Mouse (Mus musculus): ENCODE results near the gene Shank3. TPM values are rescaled to one million over a fixed set of nuclear protein-coding genes. Genes with fewer than 3 reads are reported as not detected.

The Shank3 gene
- polyA plus RNA-seq, 1 experiment, result 5.6 TPM

DNA sequence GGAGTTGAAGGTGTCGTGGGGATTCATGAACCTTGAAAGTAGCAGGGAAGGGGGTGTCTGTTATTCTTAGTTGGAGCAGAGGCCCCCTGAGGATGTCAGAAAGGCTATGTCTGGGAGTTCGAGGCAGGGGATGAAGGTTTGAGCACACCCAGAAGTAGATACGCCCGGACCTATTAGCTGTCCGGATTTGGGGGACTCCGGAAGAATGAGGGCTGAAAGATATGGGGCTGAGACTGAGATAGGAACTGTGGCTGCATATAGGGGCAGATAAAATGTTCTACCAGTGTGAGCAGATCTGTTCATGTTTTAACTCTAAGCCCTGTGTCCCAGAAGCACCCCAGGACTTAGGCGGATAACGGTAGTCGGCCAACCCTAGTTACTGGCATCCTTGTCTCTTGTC is 5.4 kb downstream of the Shank3 start:
- no peaks in the 10 kb centered on the region for H3K9me3 ChIP-seq (replicated peaks; ENCODE audit: control insufficient read depth, insufficient read depth, low read length, poor library complexity, severe bottlenecking)
- TF ChIP-seq EP300 (IDR thresholded peaks at IDR 0.05; ENCODE audit: insufficient read depth, low read depth, low read length), result no peak
- no peak for TF ChIP-seq CTCF (IDR thresholded peaks at IDR 0.05; ENCODE audit: low read depth, low read length)

GRCm38 (mm10) chr15:89507751-89508150 is 8.3 kb downstream of the Shank3 start:
- H3K36me3 ChIP-seq (ENCODE audit: control insufficient read depth, insufficient read depth, low read length, poor library complexity, severe bottlenecking), result no peaks in the 10 kb centered on the region
- H3K4me1 ChIP-seq (ENCODE audit: control insufficient read depth, insufficient read depth, low read length), result no peaks in the 10 kb centered on the region
- no peaks in the 10 kb centered on the region for H3K9me3 ChIP-seq (replicated peaks; ENCODE audit: control insufficient read depth, insufficient read depth, low read length, poor library complexity, severe bottlenecking)
- H3K27ac ChIP-seq (ENCODE audit: insufficient read depth, low read length), result no peak overlapping the region
- H3K4me3 ChIP-seq (ENCODE audit: low read depth, low read length), result no peak overlapping the region
- H3K9ac ChIP-seq (ENCODE audit: low read depth, poor library complexity, severe bottlenecking), result no peak overlapping the region
- TF ChIP-seq POLR2A (IDR thresholded peaks at IDR 0.05; ENCODE audit: insufficient read depth, low read length) (no peak), CTCF (IDR thresholded peaks at IDR 0.05; ENCODE audit: low read depth, low read length) (no peak), EP300 (IDR thresholded peaks at IDR 0.05; ENCODE audit: insufficient read depth, low read depth, low read length) (no peak)
- no peaks in the 10 kb centered on the region for H3K27me3 ChIP-seq (ENCODE audit: control insufficient read depth, insufficient read depth, low read length, poor library complexity, severe bottlenecking)

More for the DNA sequence above, 5.4 kb downstream of the Shank3 start:
- no peaks in the 10 kb centered on the region for H3K36me3 ChIP-seq (ENCODE audit: control insufficient read depth, insufficient read depth, low read length, poor library complexity, severe bottlenecking)
- H3K4me1 ChIP-seq (ENCODE audit: control insufficient read depth, insufficient read depth, low read length), result no peaks in the 10 kb centered on the region
- H3K27me3 ChIP-seq (ENCODE audit: control insufficient read depth, insufficient read depth, low read length, poor library complexity, severe bottlenecking), result no peaks in the 10 kb centered on the region
- H3K27ac ChIP-seq (ENCODE audit: insufficient read depth, low read length), result no peak overlapping the region
- no peak overlapping the region for H3K4me3 ChIP-seq (ENCODE audit: low read depth, low read length)
- H3K9ac ChIP-seq (ENCODE audit: low read depth, poor library complexity, severe bottlenecking), result no peak overlapping the region

- no peak overlapping the region for H3K27ac ChIP-seq (ENCODE audit: insufficient read depth, low read length)
- TF ChIP-seq POLR2A (IDR thresholded peaks at IDR 0.05; ENCODE audit: insufficient read depth, low read length) (no peak), EP300 (IDR thresholded peaks at IDR 0.05; ENCODE audit: insufficient read depth, low read depth, low read length) (no peak), CTCF (IDR thresholded peaks at IDR 0.05; ENCODE audit: low read depth, low read length) (no peak)
- no peak overlapping the region for H3K4me3 ChIP-seq (ENCODE audit: low read depth, low read length)
- H3K9me3 ChIP-seq (replicated peaks; ENCODE audit: control insufficient read depth, insufficient read depth, low read length, poor library complexity, severe bottlenecking), result no peaks in the 10 kb centered on the region
- H3K9ac ChIP-seq (ENCODE audit: low read depth, poor library complexity, severe bottlenecking), result no peak overlapping the region
- no peaks in the 10 kb centered on the region for H3K4me1 ChIP-seq (ENCODE audit: control insufficient read depth, insufficient read depth, low read length)
- no peaks in the 10 kb centered on the region for H3K27me3 ChIP-seq (ENCODE audit: control insufficient read depth, insufficient read depth, low read length, poor library complexity, severe bottlenecking)
- H3K36me3 ChIP-seq (ENCODE audit: control insufficient read depth, insufficient read depth, low read length, poor library complexity, severe bottlenecking), result no peaks in the 10 kb centered on the region
Observed at GRCm38 (mm10) chr15:89512679-89513078, 13.3 kb downstream of the Shank3 start.

DNA sequence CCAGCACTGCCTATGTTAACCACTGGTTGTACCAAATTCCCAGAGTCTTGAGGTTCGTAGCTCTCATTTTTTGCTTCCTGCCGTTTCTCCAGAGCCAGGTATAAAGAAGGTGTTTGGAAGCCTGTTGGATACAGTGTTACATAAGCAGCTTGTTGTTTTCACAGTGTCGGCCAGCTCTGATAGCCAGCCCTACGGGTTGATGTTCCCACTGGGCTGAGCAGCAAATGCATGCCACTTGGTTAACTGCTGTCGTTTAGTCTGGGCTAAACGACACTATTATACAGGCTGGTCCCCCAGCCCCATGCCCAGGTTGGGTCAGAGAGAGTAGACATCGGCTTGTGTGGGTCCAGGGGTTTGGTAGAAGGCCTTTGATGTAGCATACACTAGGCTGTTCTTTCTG is 22.5 kb downstream of the Shank3 start:
- H3K27me3 ChIP-seq (ENCODE audit: control insufficient read depth, insufficient read depth, low read length, poor library complexity, severe bottlenecking), result peaks cover 10% of the 10 kb centered on the region
- H3K9ac ChIP-seq (ENCODE audit: low read depth, poor library complexity, severe bottlenecking), result no peak overlapping the region
- H3K27ac ChIP-seq (ENCODE audit: insufficient read depth, low read length), result no peak overlapping the region
- H3K4me1 ChIP-seq (ENCODE audit: control insufficient read depth, insufficient read depth, low read length), result no peaks in the 10 kb centered on the region
- H3K9me3 ChIP-seq (replicated peaks; ENCODE audit: control insufficient read depth, insufficient read depth, low read length, poor library complexity, severe bottlenecking), result no peaks in the 10 kb centered on the region
- no peak overlapping the region for H3K4me3 ChIP-seq (ENCODE audit: low read depth, low read length)
- no peaks in the 10 kb centered on the region for H3K36me3 ChIP-seq (ENCODE audit: control insufficient read depth, insufficient read depth, low read length, poor library complexity, severe bottlenecking)
- TF ChIP-seq POLR2A (IDR thresholded peaks at IDR 0.05; ENCODE audit: insufficient read depth, low read length), result no peak
- no peak for TF ChIP-seq CTCF (IDR thresholded peaks at IDR 0.05; ENCODE audit: low read depth, low read length)
- no peak for TF ChIP-seq EP300 (IDR thresholded peaks at IDR 0.05; ENCODE audit: insufficient read depth, low read depth, low read length)

- peaks cover 10% of the 10 kb centered on the region for H3K27me3 ChIP-seq (ENCODE audit: control insufficient read depth, insufficient read depth, low read length, poor library complexity, severe bottlenecking)
- no peak for TF ChIP-seq EP300 (IDR thresholded peaks at IDR 0.05; ENCODE audit: insufficient read depth, low read depth, low read length)
- no peak for TF ChIP-seq CTCF (IDR thresholded peaks at IDR 0.05; ENCODE audit: low read depth, low read length)
- no peak for TF ChIP-seq POLR2A (IDR thresholded peaks at IDR 0.05; ENCODE audit: insufficient read depth, low read length)
- no peak overlapping the region for H3K4me3 ChIP-seq (ENCODE audit: low read depth, low read length)
- H3K9ac ChIP-seq (ENCODE audit: low read depth, poor library complexity, severe bottlenecking), result no peak overlapping the region
- no peaks in the 10 kb centered on the region for H3K36me3 ChIP-seq (ENCODE audit: control insufficient read depth, insufficient read depth, low read length, poor library complexity, severe bottlenecking)
- H3K4me1 ChIP-seq (ENCODE audit: control insufficient read depth, insufficient read depth, low read length), result no peaks in the 10 kb centered on the region
- no peaks in the 10 kb centered on the region for H3K9me3 ChIP-seq (replicated peaks; ENCODE audit: control insufficient read depth, insufficient read depth, low read length, poor library complexity, severe bottlenecking)
- no peak overlapping the region for H3K27ac ChIP-seq (ENCODE audit: insufficient read depth, low read length)
Observed at GRCm38 (mm10) chr15:89522566-89523282, 23.3 kb downstream of the Shank3 start.

GRCm38 (mm10) chr15:89523283-89523832 is 23.9 kb downstream of the Shank3 start:
- H3K4me1 ChIP-seq (ENCODE audit: control insufficient read depth, insufficient read depth, low read length), result no peaks in the 10 kb centered on the region
- no peaks in the 10 kb centered on the region for H3K9me3 ChIP-seq (replicated peaks; ENCODE audit: control insufficient read depth, insufficient read depth, low read length, poor library complexity, severe bottlenecking)
- H3K27me3 ChIP-seq (ENCODE audit: control insufficient read depth, insufficient read depth, low read length, poor library complexity, severe bottlenecking), result peaks cover 10% of the 10 kb centered on the region

More at GRCm38 (mm10) chr15:89523283-89523832, 23.9 kb downstream of the Shank3 start:
- TF ChIP-seq CTCF (IDR thresholded peaks at IDR 0.05; ENCODE audit: low read depth, low read length) (no peak), POLR2A (IDR thresholded peaks at IDR 0.05; ENCODE audit: insufficient read depth, low read length) (no peak)
- peak overlapping the region; percentile 87 for H3K9ac ChIP-seq (ENCODE audit: low read depth, poor library complexity, severe bottlenecking)
- peak overlapping the region; percentile 26 for H3K4me3 ChIP-seq (ENCODE audit: low read depth, low read length)
- H3K27ac ChIP-seq (ENCODE audit: insufficient read depth, low read length), result no peak overlapping the region
- H3K36me3 ChIP-seq (ENCODE audit: control insufficient read depth, insufficient read depth, low read length, poor library complexity, severe bottlenecking), result no peaks in the 10 kb centered on the region

All from ES-Bruce4 (cell line).